Mouse (Mus musculus): Measurements from ENCODE around the gene Ptf1a.

The Ptf1a gene

GRCm38 (mm10) chr2:19444931-19445831 is at the start of gene Ptf1a:
Gene Ptf1a (plus strand): TSS chr2:19445663.
- ChIA-PET POLR2A (interaction anchor here in 1 of 4 experiments (1.1 to 1.7 kb wide), 3 partner anchors 13 to 30 kb away, joined by 4 to 6 read pairs (median 4); no protein-coding TSS in a partner anchor), CTCF (no interaction called here)

GRCm38 (mm10) chr2:19405409-19405808 is 40.1 kb upstream of the Ptf1a start:
- POLR2A ChIA-PET, result no interaction called here
- CTCF ChIA-PET, result no interaction called here

GRCm38 (mm10) chr2:19406531-19406930 is 38.9 kb upstream of the Ptf1a start:
- ChIA-PET CTCF (interaction anchor here in 1 of 4 experiments (1.1 kb wide), 1 partner anchor 8 kb away, joined by 3 read pairs; no protein-coding TSS in a partner anchor), POLR2A (interaction anchor here in 1 of 4 experiments (0.6 kb wide), 1 partner anchor 582 kb away, joined by 4 read pairs; no protein-coding TSS in a partner anchor)

GRCm38 (mm10) chr2:19414222-19414965 is 31.1 kb upstream of the Ptf1a start:
- ChIA-PET POLR2A (interaction anchor here in 1 of 4 experiments (0.6 to 1.9 kb wide), 2 partner anchors 32 to 33 kb away, joined by 3 to 6 read pairs; partner anchors contain the start of gene Ptf1a), CTCF (interaction anchor here (0.5 to 2.8 kb wide), 32 partner anchors 8 to 1112 kb away, joined by 3 to 10 read pairs (median 4); partner anchors contain the start of gene Etl4 (in 3 of the 4))

GRCm38 (mm10) chr2:19415063-19415521 is 30.4 kb upstream of the Ptf1a start:
- CTCF ChIA-PET, result interaction anchor here (0.5 to 2.8 kb wide), 29 partner anchors 8 to 504 kb away, joined by 3 to 10 read pairs (median 4); partner anchors contain the start of gene Etl4 (in 3 of the 4)

GRCm38 (mm10) chr2:19416066-19416465 is 29.4 kb upstream of the Ptf1a start:
- CTCF ChIA-PET, result interaction anchor here (0.6 to 2.8 kb wide), 9 partner anchors 10 to 493 kb away, joined by 3 to 9 read pairs (median 4); partner anchors contain the start of gene Etl4 (in 1 of the 4)
- POLR2A ChIA-PET, result interaction anchor here in 2 of 4 experiments (0.5 to 1.9 kb wide), 2 partner anchors 30 to 722 kb away, joined by 3 to 6 read pairs; partner anchors contain the start of genes Ptf1a (in 1 of the 2) and Spag6 (in 1 of the 2)

More at GRCm38 (mm10) chr2:19415063-19415521, 30.4 kb upstream of the Ptf1a start:
- POLR2A ChIA-PET, result interaction anchor here in 1 of 4 experiments (0.6 to 1.9 kb wide), 4 partner anchors 31 to 105 kb away, joined by 3 to 6 read pairs (median 3); partner anchors contain the start of gene Ptf1a

- POLR2A ChIA-PET, result no interaction called here
- CTCF ChIA-PET, result no interaction called here
Measured at GRCm38 (mm10) chr2:19419686-19420345, 25.6 kb upstream of the Ptf1a start.

- POLR2A ChIA-PET, result no interaction called here
- CTCF ChIA-PET, result no interaction called here
Measured at GRCm38 (mm10) chr2:19422226-19422625, 23.2 kb upstream of the Ptf1a start.

- ChIA-PET CTCF (no interaction called here), POLR2A (no interaction called here)
Measured at GRCm38 (mm10) chr2:19423086-19423485, 22.4 kb upstream of the Ptf1a start.

GRCm38 (mm10) chr2:19429031-19429430 is 16.4 kb upstream of the Ptf1a start:
- POLR2A ChIA-PET, result interaction anchor here in 1 of 4 experiments (0.8 kb wide), 1 partner anchor 17 kb away, joined by 4 read pairs; the partner anchor contains the start of gene Ptf1a
- CTCF ChIA-PET, result interaction anchor here in 1 of 4 experiments (0.5 kb wide), 1 partner anchor 1032 kb away, joined by 3 read pairs; no protein-coding TSS in a partner anchor

GRCm38 (mm10) chr2:19429691-19430690 is 15.5 kb upstream of the Ptf1a start:
- CTCF ChIA-PET, result interaction anchor here in 2 of 4 experiments (0.5 to 2.1 kb wide), 2 partner anchors 15 to 1033 kb away, joined by 3 to 9 read pairs; no protein-coding TSS in a partner anchor
- POLR2A ChIA-PET, result interaction anchor here in 1 of 4 experiments (2.8 kb wide), 1 partner anchor 12 kb away, joined by 11 read pairs; no protein-coding TSS in a partner anchor

- POLR2A ChIA-PET, result interaction anchor here in 1 of 4 experiments (2.8 kb wide), 1 partner anchor 11 kb away, joined by 11 read pairs; no protein-coding TSS in a partner anchor
- CTCF ChIA-PET, result interaction anchor here in 2 of 4 experiments (1.3 to 2.1 kb wide), 2 partner anchors 16 to 207 kb away, joined by 3 to 9 read pairs; no protein-coding TSS in a partner anchor
Measured at GRCm38 (mm10) chr2:19430746-19431145, 14.7 kb upstream of the Ptf1a start.

GRCm38 (mm10) chr2:19431186-19431585 is 14.3 kb upstream of the Ptf1a start:
- ChIA-PET CTCF (interaction anchor here in 2 of 4 experiments (0.6 to 2.1 kb wide), 4 partner anchors 16 to 206 kb away, joined by 3 to 9 read pairs (median 5); no protein-coding TSS in a partner anchor), POLR2A (interaction anchor here in 1 of 4 experiments (2.8 kb wide), 1 partner anchor 10 kb away, joined by 11 read pairs; no protein-coding TSS in a partner anchor)

- ChIA-PET POLR2A (interaction anchor here in 1 of 4 experiments (0.7 to 2.8 kb wide), 3 partner anchors 10 to 16 kb away, joined by 3 to 11 read pairs (median 4); partner anchors contain the start of gene Ptf1a), CTCF (interaction anchor here in 3 of 4 experiments (0.6 to 2.1 kb wide), 7 partner anchors 9 to 206 kb away, joined by 3 to 9 read pairs (median 4); no protein-coding TSS in a partner anchor)
Measured at GRCm38 (mm10) chr2:19431614-19432323, 13.7 kb upstream of the Ptf1a start.

- ChIA-PET POLR2A (no interaction called here), CTCF (no interaction called here)
Measured at GRCm38 (mm10) chr2:19444346-19444745, 1.1 kb upstream of the Ptf1a start.

Data from embryonic stem cell, embryonic (primary cell).